ENCODE assay signal across 20 mouse cellular contexts in the genomic region with DNA sequence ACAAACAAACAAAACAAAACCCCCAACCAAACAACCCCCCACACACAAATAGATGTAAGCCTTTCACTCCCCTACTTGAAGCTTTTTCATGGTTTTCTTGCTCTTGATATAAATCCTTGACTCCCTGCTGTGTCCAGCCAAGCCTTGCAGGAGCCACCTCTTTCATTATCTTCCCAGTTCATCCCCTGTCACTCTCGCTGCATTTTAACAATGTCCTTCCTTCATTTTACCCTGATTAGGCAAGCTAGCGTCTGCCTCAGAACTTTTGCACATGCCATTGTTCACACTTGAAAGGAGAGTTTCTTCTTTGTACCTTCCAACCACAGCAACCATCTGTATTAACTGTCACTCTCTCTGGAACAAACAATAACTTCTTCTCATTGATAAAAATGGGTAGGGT. TPM values are rescaled to one million over a fixed set of nuclear protein-coding genes. Genes with fewer than 3 reads are reported as not detected.
A peak's percentile ranks its signal among the peaks of the same experiment; 100 is the strongest.
DNase-seq lines count a peak whose midpoint lies in the region; ATAC-seq and TF ChIP-seq lines count a peak whose summit lies in the region.
"Had no signal": no experiment of that assay in that cellular context is flagged by ENCODE, and none has a peak within 500 bp of the region (broad histone marks: within the 10 kb centered on the region; RNA-seq: fewer than 3 reads in every experiment).

No protein-coding gene starts in this region.

- H3K9ac ChIP-seq in hindbrain, embryonic 11.5 days (ENCODE audit: low read depth, low read length) = no peak overlapping the region
- no peak overlapping the region for H3K9ac ChIP-seq in hindbrain, embryonic 13.5 days
- H3K9ac ChIP-seq: embryonic facial prominence, embryonic 15.5 days; forebrain, embryonic 15.5 days; heart, embryonic 12.5 days; hindbrain, embryonic 12.5 days; intestine, embryonic 15.5 days had no signal

- H3K36me3 ChIP-seq in hindbrain, embryonic 11.5 days (ENCODE audit: control insufficient read depth, insufficient read depth, low read length) = no peaks in the 10 kb centered on the region
- H3K36me3 ChIP-seq in hindbrain, embryonic 13.5 days = peaks cover 22% of the 10 kb centered on the region
- no peaks in the 10 kb centered on the region for H3K36me3 ChIP-seq in thymus, adult 2 months (ENCODE audit: control insufficient read depth, insufficient read depth, low read length)
- H3K36me3 ChIP-seq: embryonic facial prominence, embryonic 15.5 days; forebrain, embryonic 10.5 days; forebrain, embryonic 15.5 days; heart, embryonic 12.5 days; hindbrain, embryonic 12.5 days; intestine, embryonic 15.5 days had no signal

- no peaks in the 10 kb centered on the region for H3K27me3 ChIP-seq in hindbrain, embryonic 11.5 days (ENCODE audit: control insufficient read depth, insufficient read depth, low read length)
- no peaks in the 10 kb centered on the region for H3K27me3 ChIP-seq in hindbrain, embryonic 13.5 days
- H3K27me3 ChIP-seq in thymus, adult 2 months (ENCODE audit: control insufficient read depth, insufficient read depth, low read length) = no peaks in the 10 kb centered on the region
- H3K27me3 ChIP-seq: CH12.LX; embryonic facial prominence, embryonic 15.5 days; forebrain, embryonic 15.5 days; heart, embryonic 12.5 days; hindbrain, embryonic 12.5 days; intestine, embryonic 15.5 days had no signal

- TF ChIP-seq CTCF in lung, adult 2 months (IDR thresholded peaks at IDR 0.05; ENCODE audit: insufficient read depth, low read length) = no peak
- TF ChIP-seq CTCF in thymus, adult 2 months (IDR thresholded peaks at IDR 0.05; ENCODE audit: borderline replicate concordance, control insufficient read depth, extremely low read depth, insufficient read depth, low read length, poor library complexity) = no peak

- peak; percentile 9 for DNase-seq in hindbrain, embryonic 11.5 days (ENCODE audit: low spot score)
- DNase-seq in embryo, embryonic 10 days (ENCODE audit: low spot score) = peak; percentile 52
- peak; percentile 10 for DNase-seq in mesoderm, embryonic 11.5 days (ENCODE audit: low read depth, low spot score)
- no peak for DNase-seq in lung, adult 2 months
- DNase-seq in thymus, adult 2 months = no peak
- DNase-seq: adrenal gland, adult 8-10 months; adrenal gland, postnatal 36 days; cerebellum, adult 2 months; cerebellum, postnatal 14 days; gastrocnemius, postnatal 10 days; heart, adult 2 months had no signal

- 18% methylated on average over 2 of the region's 2 CpGs for WGBS in hindbrain, embryonic 11.5 days
- WGBS in hindbrain, embryonic 13.5 days = 11% methylated on average over 2 of the region's 2 CpGs
- WGBS in lung, adult 2 months = 43% methylated on average over 2 of the region's 2 CpGs
- WGBS in thymus, adult 2 months = 45% methylated on average over 2 of the region's 2 CpGs

- H3K27ac ChIP-seq in hindbrain, embryonic 11.5 days (ENCODE audit: low read depth, low read length) = no peak overlapping the region
- H3K27ac ChIP-seq in hindbrain, embryonic 13.5 days = no peak overlapping the region
- H3K27ac ChIP-seq in thymus, adult 2 months (ENCODE audit: control insufficient read depth, insufficient read depth, low read length) = no peak overlapping the region
- H3K27ac ChIP-seq: embryonic facial prominence, embryonic 15.5 days; forebrain, embryonic 10.5 days; forebrain, embryonic 15.5 days; heart, adult 2 months; hindbrain, embryonic 12.5 days; intestine, embryonic 15.5 days had no signal

- no peaks in the 10 kb centered on the region for H3K4me1 ChIP-seq in hindbrain, embryonic 11.5 days (replicated peaks; ENCODE audit: control insufficient read depth, insufficient read depth, low read length)
- peaks cover 11% of the 10 kb centered on the region for H3K4me1 ChIP-seq in hindbrain, embryonic 13.5 days (replicated peaks)
- no peaks in the 10 kb centered on the region for H3K4me1 ChIP-seq in lung, adult 2 months (ENCODE audit: control insufficient read depth, insufficient read depth, low read length)
- no peaks in the 10 kb centered on the region for H3K4me1 ChIP-seq in thymus, adult 2 months (replicated peaks; ENCODE audit: control insufficient read depth, insufficient read depth, low read length)
- H3K4me1 ChIP-seq: embryonic facial prominence, embryonic 15.5 days; intestine, embryonic 15.5 days had no signal

- no peak overlapping the region for H3K4me3 ChIP-seq in hindbrain, embryonic 11.5 days (ENCODE audit: low read depth, low read length)
- H3K4me3 ChIP-seq in hindbrain, embryonic 13.5 days = no peak overlapping the region
- no peak overlapping the region for H3K4me3 ChIP-seq in lung, adult 2 months (replicated peaks; ENCODE audit: extremely low read depth, low read depth, low read length)
- no peak overlapping the region for H3K4me3 ChIP-seq in thymus, adult 2 months (ENCODE audit: control insufficient read depth, insufficient read depth, low read length)
- H3K4me3 ChIP-seq: embryonic facial prominence, embryonic 15.5 days; erythroblast, embryonic 14.5 days; forebrain, embryonic 10.5 days; forebrain, embryonic 15.5 days; heart, adult 2 months; heart, embryonic 12.5 days; hindbrain, embryonic 12.5 days; intestine, embryonic 15.5 days had no signal

- no peak for ATAC-seq in hindbrain, embryonic 11.5 days (ENCODE audit: low FRiP score)
- no peak for ATAC-seq in hindbrain, embryonic 13.5 days (ENCODE audit: low FRiP score)
- ATAC-seq: forebrain, embryonic 15.5 days; intestine, embryonic 15.5 days had no signal

- H3K4me2 ChIP-seq in hindbrain, embryonic 11.5 days (replicated peaks; ENCODE audit: low read depth, low read length) = no peak overlapping the region
- no peak overlapping the region for H3K4me2 ChIP-seq in hindbrain, embryonic 13.5 days
- H3K4me2 ChIP-seq: embryonic facial prominence, embryonic 15.5 days; forebrain, embryonic 15.5 days; heart, embryonic 12.5 days; hindbrain, embryonic 12.5 days; intestine, embryonic 15.5 days had no signal

- no peak for TF ChIP-seq POLR2A in lung, adult 2 months (IDR thresholded peaks at IDR 0.05; ENCODE audit: borderline replicate concordance, extremely low read depth, low read depth, low read length)
- no peak for TF ChIP-seq POLR2A in thymus, adult 2 months (IDR thresholded peaks at IDR 0.05; ENCODE audit: control insufficient read depth, extremely low read depth, insufficient read depth, low read length, poor library complexity)

- H3K9me3 ChIP-seq in hindbrain, embryonic 11.5 days (ENCODE audit: control insufficient read depth, low read length) = no peaks in the 10 kb centered on the region
- no peaks in the 10 kb centered on the region; the same call in 1 of the 2 replicates for H3K9me3 ChIP-seq in hindbrain, embryonic 13.5 days
- H3K9me3 ChIP-seq: embryonic facial prominence, embryonic 15.5 days; forebrain, embryonic 10.5 days; forebrain, embryonic 15.5 days; heart, embryonic 12.5 days; hindbrain, embryonic 12.5 days; intestine, embryonic 15.5 days had no signal

RNA-seq across cellular contexts. Expression of gene Slc8a3, which starts 15.2 kb away (rescaled TPM):
- polyA plus RNA-seq in hindbrain, embryonic 11.5 days (2014; fragmentation: Nextera tagmentation; extraction: Ambion mirVana) = 1.6 and 1.7 TPM in 2 replicates
- 4.9 and 5.2 TPM in 2 replicates for polyA plus RNA-seq in hindbrain, embryonic 13.5 days (2015; fragmentation: Nextera tagmentation; extraction: Ambion mirVana)
- polyA plus RNA-seq in lung, adult 2 months (2012; rRNA removed) = 0.61 and 0.77 TPM in 2 replicates
- 0.05 and 0.08 TPM in 2 replicates for polyA plus RNA-seq in thymus, adult 2 months (2012; rRNA removed)
- polyA plus RNA-seq: erythroblast, embryonic 14.5 days had no signal

Comparison
In these comparisons a context has a peak if more than half of its experiments do, and no peak if none do; other contexts are left out.
1. DNase-seq: peak in hindbrain, embryonic 11.5 days (single experiment), embryo, embryonic 10 days (single experiment) and mesoderm, embryonic 11.5 days (single experiment); none in lung, adult 2 months (single experiment) and thymus, adult 2 months (single experiment).